Mouse (Mus musculus) liver, embryonic 14.5 days (tissue): Measurements from ENCODE around the gene Wfs1.

Experiments
- CTCF ChIP-seq: IDR thresholded peaks from 2 replicates; pipeline ENCODE4 v1.5.1; 2016; ENCODE audit warnings: antibody characterized with exemption, low read depth, control low read depth
- EP300 ChIP-seq: IDR thresholded peaks from 2 replicates; pipeline ENCODE4 v1.6.1; 2016; ENCODE audit warnings: antibody characterized with exemption, low read depth

- TF ChIP-seq CTCF: no peak
- no peak for TF ChIP-seq EP300
These were observed 71.8 kb downstream of the Wfs1 start for GRCm38 (mm10) chr5:36917245-36917644.
